Mouse (Mus musculus) T-helper 1 cell (primary cell): ENCODE measurements around the gene Prkab2.

Source experiments
- in situ Hi-C: fragments of 300-600 bp; cut with MboI, MseI; formaldehyde crosslinking; loops from one replicate; pipeline ENCODE4 v1.15.1; 2025; ENCODE audit warnings: high pct_unique_total_duplicates

Gene Prkab2

DNA sequence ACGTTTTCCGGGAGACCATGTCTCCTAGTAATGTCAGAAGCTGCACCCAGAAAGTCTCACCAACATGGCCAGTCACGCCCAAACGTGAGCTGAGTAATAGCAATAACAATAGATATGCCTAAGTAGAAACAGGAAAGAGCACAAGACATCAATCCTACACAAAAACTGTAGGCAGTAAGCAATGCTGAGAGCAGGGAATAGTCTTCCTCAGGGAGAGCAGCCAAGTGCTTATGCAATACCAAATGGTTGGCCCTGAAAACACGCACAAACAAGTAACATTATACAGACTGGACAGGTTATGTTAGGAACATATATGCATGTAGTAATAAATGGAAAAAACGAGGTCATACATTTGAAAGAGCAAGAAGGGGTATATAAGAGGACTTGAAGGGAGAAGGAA, 8.5 kb upstream of the Prkab2 start:
- in situ Hi-C loops: no loop called here

- in situ Hi-C loops: loop anchor here (5.0 kb wide), 1 partner anchor 39 kb away; the partner anchor contains the start of gene Chd1l
Measured at GRCm38 (mm10) chr3:97651604-97652003, 6.4 kb upstream of the Prkab2 start.

GRCm38 (mm10) chr3:97653781-97654180, 4.2 kb upstream of the Prkab2 start:
- in situ Hi-C loops: loop anchor here (5.0 kb wide), 1 partner anchor 41 kb away; the partner anchor contains the start of gene Chd1l

DNA sequence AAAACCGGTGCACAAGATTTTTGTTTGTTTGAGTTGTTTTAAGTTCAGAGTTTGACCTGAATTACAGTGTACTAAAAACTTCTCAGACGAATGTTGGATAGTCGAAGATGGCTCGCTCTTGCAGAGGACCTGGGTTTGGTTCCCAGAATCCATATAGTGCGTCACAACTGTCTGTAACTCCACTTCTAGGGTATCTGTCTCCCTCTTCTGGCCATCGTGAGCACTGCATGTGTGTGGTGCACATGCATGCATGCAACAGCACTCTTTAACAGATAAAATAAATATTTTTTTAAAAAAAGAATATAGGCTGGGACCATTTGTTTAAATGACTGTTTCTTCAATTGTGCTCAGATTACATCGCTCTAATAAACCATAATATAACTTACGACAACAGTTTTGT, 3.1 kb upstream of the Prkab2 start:
- in situ Hi-C loops: loop anchor here (5.0 kb wide), 1 partner anchor 43 kb away; the partner anchor contains the start of gene Chd1l

DNA sequence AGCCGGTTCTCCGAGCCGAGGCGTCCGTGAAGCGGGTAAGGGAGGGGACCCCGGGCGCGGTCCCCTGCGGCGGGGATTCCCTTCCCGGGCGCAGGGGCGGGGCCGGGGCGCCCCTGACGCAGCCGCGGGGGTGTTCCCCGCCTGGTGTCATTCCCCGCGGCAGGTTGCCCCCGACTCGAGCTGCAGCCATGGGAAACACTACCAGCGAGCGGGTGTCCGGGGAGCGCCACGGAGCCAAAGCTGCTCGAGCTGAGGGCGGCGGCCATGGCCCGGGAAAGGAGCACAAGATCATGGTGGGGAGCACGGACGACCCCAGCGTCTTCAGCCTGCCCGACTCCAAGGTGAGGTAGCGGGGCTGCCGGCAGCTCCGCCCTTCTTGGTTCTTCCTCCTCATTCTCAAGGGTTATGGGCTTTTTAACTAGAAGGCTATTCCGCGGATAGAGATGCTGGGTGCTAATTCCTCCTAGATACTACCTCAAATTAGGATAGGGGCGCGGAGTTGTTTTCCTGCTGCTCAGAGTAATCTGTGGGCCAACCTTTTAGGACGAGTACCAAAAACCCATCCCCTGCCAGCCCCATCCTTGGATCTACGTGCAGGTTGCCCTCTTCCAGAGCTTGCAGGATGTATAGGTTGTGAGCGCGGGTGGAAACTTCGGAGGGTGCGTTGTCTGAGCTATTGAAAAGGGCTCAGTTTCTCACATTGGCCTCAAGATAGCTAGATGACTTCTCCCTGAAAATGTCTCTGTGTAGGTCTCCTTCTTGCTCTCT, 617 bp downstream of the Prkab2 start:
- in situ Hi-C loops: no loop called here

DNA sequence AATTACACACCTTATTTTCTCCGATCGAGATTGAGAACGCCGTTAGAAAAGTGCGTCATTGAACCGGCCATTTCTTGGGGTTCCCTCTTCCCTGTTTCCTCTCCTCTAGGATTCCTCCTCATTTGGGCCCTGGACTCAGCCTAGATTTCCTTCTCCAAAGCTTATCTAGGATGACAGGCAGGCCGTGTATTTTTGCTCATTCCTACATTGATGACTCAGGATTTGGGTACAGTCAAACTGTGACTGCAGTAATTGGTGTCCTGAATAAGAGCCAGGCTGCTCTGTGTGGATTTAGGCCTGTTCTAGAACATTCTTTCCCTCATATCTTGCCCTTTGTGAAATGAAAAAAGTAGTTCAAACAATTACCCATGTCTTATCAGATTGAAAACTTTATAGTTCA, 1.8 kb downstream of the Prkab2 start:
- in situ Hi-C loops: no loop called here

DNA sequence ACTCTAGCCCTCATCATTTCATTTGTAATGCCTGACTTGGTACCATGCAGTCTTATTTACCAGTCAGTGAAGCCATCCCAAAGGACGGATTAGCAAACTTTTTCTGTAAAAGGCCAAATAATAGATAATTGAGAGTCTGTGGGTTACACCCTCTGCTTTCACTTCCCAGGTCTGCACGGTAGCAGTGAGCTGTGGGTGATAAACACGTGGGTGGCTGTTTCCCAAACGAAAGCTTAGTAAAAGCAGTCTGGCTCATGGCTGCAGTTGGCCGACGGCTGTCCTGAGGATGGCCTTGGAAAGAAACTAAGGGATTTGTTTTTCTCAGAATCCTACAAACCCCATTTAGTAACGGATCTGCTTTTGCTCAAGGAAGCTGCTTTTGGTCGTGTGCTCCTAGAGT, 3.2 kb downstream of the Prkab2 start:
- in situ Hi-C loops: no loop called here

DNA sequence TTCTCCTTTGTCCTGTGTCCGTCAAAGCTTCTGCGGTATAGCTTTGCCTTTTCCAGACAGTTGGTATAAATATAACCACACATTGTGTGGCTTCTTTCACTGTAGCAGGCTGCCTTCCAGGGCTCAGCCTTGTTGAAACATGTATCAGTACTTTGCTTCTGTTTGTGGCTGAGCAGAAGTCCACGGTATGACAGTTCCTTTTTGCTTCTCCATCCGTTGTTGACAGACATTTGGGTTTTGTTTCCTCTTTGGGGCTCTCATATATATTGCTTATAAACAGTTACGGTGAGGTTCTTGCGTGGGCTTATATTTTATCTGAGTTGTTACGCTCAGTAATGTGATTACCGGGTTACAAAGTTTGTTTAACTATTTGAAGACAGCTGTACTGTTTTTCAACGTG, 7.5 kb downstream of the Prkab2 start:
- in situ Hi-C loops: no loop called here

GRCm38 (mm10) chr3:97666154-97666553, 8.2 kb downstream of the Prkab2 start:
- in situ Hi-C loops: no loop called here

GRCm38 (mm10) chr3:97667093-97667675, 9.2 kb downstream of the Prkab2 start:
- in situ Hi-C loops: no loop called here

DNA sequence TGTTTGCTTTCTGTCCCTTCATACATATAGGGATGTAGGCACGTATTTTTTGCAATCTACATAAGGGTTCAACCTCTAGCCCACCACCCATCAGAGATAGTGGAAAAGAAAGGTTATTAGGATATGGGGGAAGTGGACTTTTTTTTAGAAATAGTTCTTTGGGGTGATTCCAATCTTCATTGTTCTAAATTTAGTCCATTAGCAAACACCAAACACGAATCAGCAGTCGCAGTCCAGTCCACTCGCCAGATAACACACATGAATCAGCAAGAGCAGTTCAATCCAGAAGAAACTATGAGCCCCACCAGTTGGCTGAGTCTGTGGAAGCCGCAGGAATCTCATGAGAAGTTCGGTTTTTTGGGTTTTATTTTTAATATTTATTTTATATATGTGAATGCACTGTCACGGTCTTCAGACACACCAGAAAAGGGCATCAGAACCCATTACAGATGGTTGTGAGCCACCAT, 16.7 kb downstream of the Prkab2 start, which contains the start of gene Gm17651:
Gm17651 (minus strand) TSS at position 51 of the 467 bp plus-strand sequence.
- in situ Hi-C loops: no loop called here

- in situ Hi-C loops: no loop called here
Measured at GRCm38 (mm10) chr3:97676126-97676525, 18.1 kb downstream of the Prkab2 start.

DNA sequence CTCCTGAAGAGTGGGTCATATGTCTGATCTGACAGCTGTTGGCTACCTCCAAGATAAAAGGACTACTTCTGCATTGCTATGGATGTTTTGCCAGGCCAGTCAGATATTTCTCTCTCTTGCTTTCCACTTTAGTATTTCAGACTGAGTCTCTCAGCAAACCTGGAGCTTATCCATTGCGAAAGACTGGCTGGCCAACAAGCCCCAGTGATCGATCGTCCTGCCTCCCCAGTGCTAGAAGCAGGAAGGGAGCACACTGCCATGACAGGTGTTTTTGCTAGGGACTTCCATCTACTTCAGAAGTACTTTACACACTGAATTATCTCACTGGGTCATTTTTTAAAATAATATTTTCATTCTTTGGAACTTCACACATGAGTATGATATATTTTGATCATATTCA, 20.4 kb downstream of the Prkab2 start:
- in situ Hi-C loops: no loop called here

- in situ Hi-C loops: loop anchor here (5.0 kb wide), 2 partner anchors 87 to 202 kb away; no protein-coding TSS in a partner anchor
Measured at GRCm38 (mm10) chr3:97680631-97681320, 22.8 kb downstream of the Prkab2 start.

DNA sequence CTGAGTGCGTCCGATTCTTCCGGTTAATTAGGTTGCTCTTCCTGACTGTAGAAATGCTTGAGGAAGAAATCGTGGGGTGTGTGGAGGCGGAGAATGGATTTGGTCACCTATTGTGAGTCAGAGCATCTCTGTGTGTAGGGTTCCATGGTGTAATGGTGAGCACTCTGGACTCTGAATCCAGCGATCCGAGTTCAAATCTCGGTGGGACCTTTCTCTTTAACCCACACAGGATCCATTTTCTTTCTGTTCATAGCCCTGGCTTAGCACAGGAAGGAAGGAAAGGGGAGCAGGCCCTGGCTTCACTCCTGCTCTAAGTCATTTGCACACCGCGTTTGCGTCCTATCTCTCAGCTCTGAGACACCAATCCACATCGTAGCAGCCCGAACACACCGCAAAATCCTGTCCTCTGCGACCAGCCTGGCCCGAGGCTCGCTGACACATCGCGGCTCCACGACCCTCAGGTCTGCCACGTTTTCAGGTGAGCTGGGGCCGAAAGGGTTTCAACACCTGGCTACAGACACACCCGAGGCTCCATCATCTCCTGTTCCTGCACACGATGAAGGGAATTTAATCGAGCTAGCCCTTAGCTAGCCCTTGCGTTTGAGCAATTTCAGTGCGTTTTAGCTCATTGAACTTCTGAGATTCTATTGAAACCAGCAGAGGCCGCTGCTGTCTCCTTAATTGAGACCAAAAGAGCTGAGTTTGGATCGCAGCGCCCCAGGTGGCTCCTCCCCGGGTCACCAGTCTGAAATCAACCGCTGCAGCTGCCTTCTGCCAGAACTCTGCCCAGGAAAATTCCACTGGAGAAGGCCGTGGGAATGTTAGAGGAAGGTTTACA, 23.5 kb downstream of the Prkab2 start:
- in situ Hi-C loops: loop anchor here (5.0 kb wide), 2 partner anchors 86 to 201 kb away; no protein-coding TSS in a partner anchor

- in situ Hi-C loops: loop anchor here (5.0 kb wide), 2 partner anchors 85 to 200 kb away; no protein-coding TSS in a partner anchor
Measured at GRCm38 (mm10) chr3:97682159-97682502, 24.1 kb downstream of the Prkab2 start.

DNA sequence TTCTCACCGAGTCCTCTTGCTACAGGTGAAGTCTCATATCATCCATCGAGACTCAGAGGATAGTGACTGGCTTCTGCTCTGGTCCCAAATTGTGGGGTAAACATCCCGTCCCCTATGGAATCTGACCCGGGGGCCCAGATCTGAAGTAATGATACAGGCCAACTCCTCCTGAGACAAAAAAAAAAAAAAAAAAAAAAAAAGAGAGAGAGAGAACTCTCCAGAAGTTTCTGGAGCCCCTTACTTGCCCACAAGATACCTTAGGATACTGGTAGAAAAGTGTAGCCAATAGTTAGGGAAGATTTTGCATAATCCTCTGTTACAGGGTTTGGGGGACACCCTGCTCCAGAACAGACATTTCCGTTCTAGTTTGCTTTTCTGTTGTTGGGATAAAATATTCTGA, 24.6 kb downstream of the Prkab2 start:
- in situ Hi-C loops: loop anchor here (5.0 kb wide), 2 partner anchors 85 to 200 kb away; no protein-coding TSS in a partner anchor

- in situ Hi-C loops: loop anchor here (5.0 kb wide), 2 partner anchors 84 to 199 kb away; no protein-coding TSS in a partner anchor
Measured at GRCm38 (mm10) chr3:97683560-97684195, 25.7 kb downstream of the Prkab2 start.

- in situ Hi-C loops: no loop called here
Measured at GRCm38 (mm10) chr3:97686372-97687117, 28.6 kb downstream of the Prkab2 start.

GRCm38 (mm10) chr3:97689289-97689688, 31.3 kb downstream of the Prkab2 start:
- in situ Hi-C loops: no loop called here
